Mouse (Mus musculus): ENCODE data around the gene Zfp65. TPM values are rescaled to one million over a fixed set of nuclear protein-coding genes. Genes with fewer than 3 reads are reported as not detected.

The Zfp65 gene
- polyA plus RNA-seq, 1 experiment from 2014 or later: 3.7 TPM

Other genes starting within 250 kb of the Zfp65 start
- 4.3 and 5.7 TPM in 2 replicates for gene Zfp874b, start 244.9 kb downstream of the Zfp65 start, polyA plus RNA-seq (2015; fragmentation: Nextera tagmentation; extraction: Ambion mirVana)
- gene Zfp58, start 228.6 kb downstream of the Zfp65 start, polyA plus RNA-seq (2015; fragmentation: Nextera tagmentation; extraction: Ambion mirVana): 11.4 and 12.7 TPM in 2 replicates
- gene Gm26965, start 203.0 kb downstream of the Zfp65 start, polyA plus RNA-seq (2015; fragmentation: Nextera tagmentation; extraction: Ambion mirVana): not detected in 2 replicates
- gene Zfp87, start 203.0 kb downstream of the Zfp65 start, polyA plus RNA-seq (2015; fragmentation: Nextera tagmentation; extraction: Ambion mirVana): 43.2 and 54.1 TPM in 2 replicates
- gene Zfp748, start 175.3 kb downstream of the Zfp65 start, polyA plus RNA-seq (2015; fragmentation: Nextera tagmentation; extraction: Ambion mirVana): 13.5 and 14.0 TPM in 2 replicates
- gene Zfp729b, start 119.5 kb downstream of the Zfp65 start, polyA plus RNA-seq (2015; fragmentation: Nextera tagmentation; extraction: Ambion mirVana): 5.0 and 5.3 TPM in 2 replicates
- gene Gm49345, start 91.4 kb downstream of the Zfp65 start, polyA plus RNA-seq (2015; fragmentation: Nextera tagmentation; extraction: Ambion mirVana): not detected in 2 replicates
- 3.2 and 3.9 TPM in 2 replicates for gene Zfp729a, start 91.4 kb downstream of the Zfp65 start, polyA plus RNA-seq (2015; fragmentation: Nextera tagmentation; extraction: Ambion mirVana)
- gene Zfp738, start 42.1 kb downstream of the Zfp65 start, polyA plus RNA-seq (2015; fragmentation: Nextera tagmentation; extraction: Ambion mirVana): 7.8 and 9.0 TPM in 2 replicates
- 7.8 and 8.5 TPM in 2 replicates for gene Zfp85, start 26.1 kb upstream of the Zfp65 start, polyA plus RNA-seq (2015; fragmentation: Nextera tagmentation; extraction: Ambion mirVana)
- gene Zfp493, start 50.5 kb upstream of the Zfp65 start, polyA plus RNA-seq (2015; fragmentation: Nextera tagmentation; extraction: Ambion mirVana): 1.1 and 1.6 TPM in 2 replicates
- 6.8 and 7.9 TPM in 2 replicates for gene Zfp273, start 84.6 kb upstream of the Zfp65 start, polyA plus RNA-seq (2015; fragmentation: Nextera tagmentation; extraction: Ambion mirVana)
- 1.6 TPM in 2 replicates for gene Gm10037, start 101.9 kb upstream of the Zfp65 start, polyA plus RNA-seq (2015; fragmentation: Nextera tagmentation; extraction: Ambion mirVana)
- not detected in 2 replicates for gene BC048507, start 134.2 kb upstream of the Zfp65 start, polyA plus RNA-seq (2015; fragmentation: Nextera tagmentation; extraction: Ambion mirVana)